Mouse (Mus musculus) liver, postnatal 0 days (tissue): ENCODE data around the gene Nmnat2.

ENCODE experiments used
- CTCF ChIP-seq: sonication (generic); IDR thresholded peaks from 2 replicates; pipeline ENCODE4 v1.5.1; 2016; ENCODE audit warnings: antibody characterized with exemption, low read depth
- EP300 ChIP-seq: IDR thresholded peaks from 2 replicates; pipeline ENCODE4 v1.6.1; 2016; ENCODE audit warnings: antibody characterized with exemption, low read depth, mild to moderate bottlenecking

GRCm38 (mm10) chr1:153011544-153011943 is 56.8 kb downstream of the Nmnat2 start:
- TF ChIP-seq CTCF = no peak
- TF ChIP-seq EP300 = no peak
